Mouse (Mus musculus) embryonic facial prominence, embryonic 11.5 days (tissue): ENCODE measurements around the gene C1qtnf5. TPM values are rescaled to one million over a fixed set of nuclear protein-coding genes. Genes with fewer than 3 reads are reported as not detected.

Experiments
- ATAC-seq: fragments of 200-750 bp; cut with Nextera tagmentation; replicated peaks from 2 replicates; pipeline ENCODE4 v1.8.0; 2017; ENCODE audit warnings: low read depth; ENCODE audit not compliant: insufficient number of reproducible peaks, low FRiP score, low TSS enrichment
- DNase-seq: peaks from one replicate; pipeline ENCODE4 v3.0.0-alpha.2; 2015; ENCODE audit warnings: low spot score
- H3K27ac ChIP-seq: fragments of 300-500 bp; sonication (generic); replicated peaks from 2 replicates; pipeline ENCODE4 v1.5.1; 2014; ENCODE audit warnings: mild to moderate bottlenecking, low read depth, low read length, control low read depth
- H3K27me3 ChIP-seq: fragments of 300-500 bp; sonication (generic); 2 replicates; pipeline ENCODE4 v1.6.1; 2014; ENCODE audit warnings: mild to moderate bottlenecking, low read length, moderate library complexity, mixed read lengths; ENCODE audit not compliant: control insufficient read depth, insufficient read depth
- H3K36me3 ChIP-seq: fragments of 300-500 bp; sonication (generic); replicated peaks from 2 replicates; pipeline ENCODE4 v1.6.1; 2014; ENCODE audit warnings: low read depth, mild to moderate bottlenecking, low read length, moderate library complexity, mixed read lengths; ENCODE audit not compliant: control insufficient read depth, insufficient read depth
- H3K4me1 ChIP-seq: fragments of 300-500 bp; sonication (generic); 2 replicates; pipeline ENCODE4 v1.6.1; 2014; ENCODE audit warnings: low read length, mixed read lengths; ENCODE audit not compliant: control insufficient read depth, insufficient read depth
- H3K4me2 ChIP-seq: fragments of 300-500 bp; sonication (generic); 2 replicates; pipeline ENCODE4 v1.6.1; 2014; ENCODE audit warnings: low read depth, mild to moderate bottlenecking, control low read depth, low read length, moderate library complexity
- H3K4me3 ChIP-seq: fragments of 300-500 bp; sonication (generic); 2 replicates; pipeline ENCODE4 v1.5.1; 2014; ENCODE audit warnings: low read depth, low read length, control low read depth
- H3K9ac ChIP-seq: fragments of 300-500 bp; sonication (generic); replicated peaks from 2 replicates; pipeline ENCODE4 v1.6.1; 2014; ENCODE audit warnings: mild to moderate bottlenecking, control low read depth, low read length
- H3K9me3 ChIP-seq: fragments of 300-500 bp; sonication (generic); replicated peaks from 2 replicates; pipeline ENCODE4 v1.6.1; 2016; ENCODE audit warnings: mild to moderate bottlenecking, low read length, inconsistent platforms, mixed read lengths; ENCODE audit not compliant: control insufficient read depth
- whole genome bisulfite sequencing: fragments of 180-500 bp; shearing (Covaris S2); extraction: QIAGEN DNeasy Blood & Tissue Kit; methylation state at CpG from one replicate; pipeline ENCODE4 v1.1.7; 2014; 5-methylcytosine and 5-hydroxymethylcytosine counted together
- polyA plus RNA-seq: library from polyadenylated mRNA; unstranded; fragments of >200 nt; fragmentation: Nextera tagmentation; extraction: Ambion mirVana; gene quantifications from 2 replicates; pipeline ENCODE4 v1.2.1, GENCODE M21; 2014

C1qtnf5 gene
- polyA plus RNA-seq, 1 experiment from 2014 or later, result 0.53 TPM

DNA sequence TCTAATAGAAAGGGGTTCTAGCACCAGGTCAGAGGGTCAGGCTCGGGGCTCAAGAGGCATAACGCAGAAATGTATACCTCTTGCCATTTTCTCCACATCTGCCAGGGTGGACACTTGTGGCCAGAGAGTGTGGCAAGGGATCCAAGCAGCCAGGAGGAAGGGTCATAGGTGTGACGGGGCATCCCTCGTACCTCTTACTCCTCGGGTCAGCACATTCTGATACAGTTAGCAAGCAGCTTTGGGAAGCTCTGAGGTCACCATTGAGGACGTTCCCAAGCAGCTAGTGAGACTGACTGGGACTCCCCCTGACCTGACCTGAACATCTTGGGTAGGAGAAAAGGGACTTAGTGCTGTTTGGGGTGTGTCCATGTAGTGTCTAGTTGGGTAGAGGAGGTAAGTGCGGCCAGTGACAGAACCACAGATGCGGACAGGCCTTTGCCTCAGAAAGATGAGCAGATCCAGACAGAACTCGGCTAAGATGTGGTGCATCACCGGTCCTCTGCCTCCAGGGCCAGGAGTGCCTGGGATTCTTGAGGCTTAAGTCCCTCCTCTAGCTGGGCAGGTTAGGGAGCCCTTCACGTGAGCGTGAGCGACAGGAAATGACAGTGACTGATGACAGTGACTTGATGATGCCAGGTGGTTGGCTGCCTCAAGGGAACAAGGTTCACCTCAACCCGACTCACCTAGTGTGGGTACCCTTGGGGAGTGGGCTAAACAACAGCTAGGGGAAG is 36.8 kb upstream of the C1qtnf5 start:
- Histone ChIP-seq H3K27ac (no peak overlapping the region), H3K27me3 (no peaks in the 10 kb centered on the region), H3K9ac (no peak overlapping the region), H3K36me3 (no peaks in the 10 kb centered on the region), H3K4me2 (no peak overlapping the region), H3K4me3 (no peak overlapping the region), H3K4me1 (peaks cover 11% of the 10 kb centered on the region; the same call in 1 of the 2 replicates), H3K9me3 (no peaks in the 10 kb centered on the region)
- no peak for DNase-seq
- 58% methylated on average over 14 of the region's 14 CpGs for WGBS
- ATAC-seq, result no peak

DNA sequence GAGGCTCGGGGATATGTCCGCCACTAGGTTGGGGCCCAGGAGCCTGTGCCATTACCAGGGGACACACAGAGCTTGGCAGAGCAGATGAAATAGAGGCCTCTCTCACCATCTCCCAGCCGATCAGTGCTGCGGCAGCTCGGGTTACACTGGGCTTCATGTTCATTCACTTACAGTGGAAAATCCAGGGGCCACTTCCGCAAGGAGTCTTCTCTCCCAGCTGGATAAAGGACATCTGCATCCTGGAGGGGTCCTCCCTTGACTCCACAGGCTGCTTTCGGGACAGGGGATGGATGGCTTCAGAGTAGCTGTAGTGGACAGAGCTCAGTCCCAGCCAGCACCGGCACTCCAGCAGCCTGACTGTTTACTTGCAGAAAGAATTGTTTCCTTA is 36.2 kb upstream of the C1qtnf5 start:
- no peaks in the 10 kb centered on the region for H3K36me3 ChIP-seq
- H3K9ac ChIP-seq, result no peak overlapping the region
- H3K27ac ChIP-seq, result no peak overlapping the region
- 35% methylated on average over 8 of the region's 8 CpGs for WGBS
- H3K27me3 ChIP-seq, result no peaks in the 10 kb centered on the region
- no peak overlapping the region for H3K4me2 ChIP-seq
- H3K4me1 ChIP-seq, result peaks cover 11% of the 10 kb centered on the region; the same call in 1 of the 2 replicates
- ATAC-seq (no peak), DNase-seq (peak; percentile 43)
- H3K9me3 ChIP-seq, result no peaks in the 10 kb centered on the region
- H3K4me3 ChIP-seq, result no peak overlapping the region

DNA sequence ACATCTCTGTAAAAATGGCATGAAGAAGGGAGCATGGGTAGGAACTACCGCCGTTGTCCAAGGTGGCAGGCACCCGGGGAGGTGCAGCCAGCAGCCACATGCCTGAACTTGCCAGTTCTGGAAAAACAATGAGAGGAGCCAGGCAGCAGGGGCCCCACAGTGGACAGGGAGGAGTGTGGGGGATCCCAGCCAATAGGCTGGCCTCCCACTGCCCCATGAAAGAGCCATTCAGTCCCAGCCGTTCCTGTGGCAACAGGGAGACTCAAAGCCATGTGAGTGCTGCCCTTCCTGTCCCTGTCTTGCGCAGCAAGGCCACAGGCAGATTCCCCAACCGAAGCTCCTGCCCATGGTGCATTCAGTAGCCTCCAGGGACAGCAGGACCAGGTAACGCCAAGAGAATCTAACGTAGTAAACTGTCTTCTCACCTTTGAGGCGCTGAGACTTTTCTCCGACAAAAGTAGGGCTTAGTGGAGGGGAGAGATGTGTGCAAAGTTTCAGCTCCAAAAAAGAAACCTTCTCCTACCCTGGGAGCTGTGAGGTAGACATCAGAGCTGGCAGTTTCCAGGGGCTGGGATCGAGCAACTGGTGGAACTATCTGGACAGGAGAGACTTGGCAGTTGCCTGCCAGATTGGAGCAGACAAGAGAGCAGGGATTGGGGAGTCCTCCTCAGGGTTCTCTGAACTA is 35.0 kb upstream of the C1qtnf5 start:
- Histone ChIP-seq H3K27me3 (no peaks in the 10 kb centered on the region), H3K4me2 (peak overlapping the region; percentile 10; the same call in 1 of the 2 replicates), H3K4me3 (no peak overlapping the region), H3K9ac (no peak overlapping the region), H3K27ac (no peak overlapping the region), H3K9me3 (no peaks in the 10 kb centered on the region), H3K36me3 (no peaks in the 10 kb centered on the region), H3K4me1 (peaks cover 11% of the 10 kb centered on the region; the same call in 1 of the 2 replicates)
- ATAC-seq (peak; percentile 71), DNase-seq (peak; percentile 67)
- 20% methylated on average over 11 of the region's 11 CpGs for WGBS

DNA sequence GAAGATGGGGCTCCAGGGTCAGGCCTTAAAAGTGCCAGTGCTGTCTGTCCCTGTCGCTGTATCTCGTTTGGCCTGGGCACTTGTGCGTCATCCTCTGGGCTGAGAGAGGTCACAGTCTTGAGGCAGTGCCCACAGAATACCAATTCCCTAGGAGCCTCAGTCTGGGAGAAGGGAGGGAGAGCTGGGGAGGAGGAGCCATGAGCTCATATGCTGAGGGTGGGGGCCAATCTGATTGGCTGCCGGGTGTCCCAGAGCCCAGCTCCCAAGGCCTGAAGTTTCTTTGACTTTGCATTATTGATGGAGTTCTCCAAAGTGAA is 34.5 kb upstream of the C1qtnf5 start:
- DNase-seq (peak; percentile 43), ATAC-seq (no peak)
- 28% methylated on average over 4 of the region's 4 CpGs for WGBS
- H3K36me3 ChIP-seq, result no peaks in the 10 kb centered on the region
- no peaks in the 10 kb centered on the region for H3K9me3 ChIP-seq
- H3K4me3 ChIP-seq, result no peak overlapping the region
- H3K4me1 ChIP-seq, result peaks cover 11% of the 10 kb centered on the region; the same call in 1 of the 2 replicates
- H3K9ac ChIP-seq, result no peak overlapping the region
- no peak overlapping the region for H3K27ac ChIP-seq
- H3K27me3 ChIP-seq, result no peaks in the 10 kb centered on the region
- H3K4me2 ChIP-seq, result no peak overlapping the region

DNA sequence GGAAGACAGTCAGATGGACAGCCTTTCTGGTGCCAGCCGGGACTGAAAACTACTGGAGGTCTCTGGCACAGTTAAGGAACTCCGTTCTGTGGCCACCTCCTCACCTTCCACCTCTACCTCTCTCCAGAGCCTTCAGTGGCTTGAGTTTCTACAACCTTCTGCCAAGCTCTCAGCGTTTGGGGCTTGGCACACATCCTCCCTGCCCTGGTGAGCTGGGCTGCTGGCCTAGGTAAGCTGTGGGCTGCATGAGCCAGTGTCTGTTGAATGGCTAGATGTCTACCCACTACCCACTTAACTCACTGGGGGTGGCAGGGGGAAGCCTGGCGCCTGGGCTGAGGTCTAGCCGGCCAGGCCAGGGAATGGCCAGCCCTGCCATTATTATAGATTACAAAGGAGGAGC is 33.9 kb upstream of the C1qtnf5 start:
- peaks cover 11% of the 10 kb centered on the region; the same call in 1 of the 2 replicates for H3K4me1 ChIP-seq
- H3K9ac ChIP-seq, result no peak overlapping the region; the same call in 1 of the 2 replicates
- H3K27ac ChIP-seq, result no peak overlapping the region
- DNase-seq (no peak), ATAC-seq (no peak)
- 64% methylated on average over 5 of the region's 5 CpGs for WGBS
- no peak overlapping the region for H3K4me2 ChIP-seq
- no peaks in the 10 kb centered on the region for H3K9me3 ChIP-seq
- no peaks in the 10 kb centered on the region for H3K27me3 ChIP-seq
- H3K36me3 ChIP-seq, result no peaks in the 10 kb centered on the region
- H3K4me3 ChIP-seq, result no peak overlapping the region

DNA sequence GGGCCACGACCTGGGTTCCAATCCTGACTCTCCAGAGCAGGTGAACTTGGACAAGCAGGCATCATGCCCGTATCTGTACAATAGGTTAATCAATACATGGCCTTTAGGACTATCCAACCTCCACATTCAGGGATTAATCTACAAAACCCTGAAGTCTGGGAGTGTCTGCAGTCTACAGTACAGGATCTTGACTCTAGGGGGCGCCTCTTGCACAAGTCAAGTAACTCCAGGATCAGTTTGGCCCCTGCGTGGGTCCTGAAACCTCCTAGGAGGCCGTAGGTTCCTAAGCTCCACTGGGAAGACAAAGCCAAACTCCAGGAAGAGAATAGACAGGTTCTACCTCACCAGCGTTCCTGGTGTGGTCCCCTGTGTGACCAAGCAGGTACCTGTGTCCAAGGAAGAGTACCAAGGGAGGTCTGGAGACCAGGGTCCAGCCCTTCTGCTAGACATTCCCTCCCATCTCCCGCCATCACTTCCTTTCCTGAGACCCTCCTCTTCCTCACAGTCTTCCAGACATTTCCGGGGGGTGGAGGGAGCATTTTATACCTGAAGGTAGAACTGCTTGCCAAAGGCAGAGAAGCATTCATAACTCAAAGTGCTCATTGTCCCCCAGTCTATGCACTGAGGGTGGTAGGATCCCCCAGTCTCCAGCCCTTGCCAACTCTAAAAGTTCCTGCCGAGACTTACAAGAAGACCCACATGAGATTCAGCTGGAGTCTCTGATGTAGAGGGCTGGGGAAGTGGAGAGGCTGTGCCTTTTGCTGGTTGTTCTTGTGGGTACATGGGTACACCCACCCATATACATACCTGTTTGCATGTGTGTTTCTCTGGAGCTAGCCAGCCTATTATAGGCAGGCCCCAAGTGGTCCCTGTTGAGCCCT is 32.4 kb upstream of the C1qtnf5 start:
- no peak overlapping the region for H3K4me3 ChIP-seq
- H3K4me1 ChIP-seq, result peaks cover 11% of the 10 kb centered on the region; the same call in 1 of the 2 replicates
- 58% methylated on average over 9 of the region's 9 CpGs for WGBS
- DNase-seq, result peak; percentile 48
- H3K9me3 ChIP-seq, result no peaks in the 10 kb centered on the region
- H3K27ac ChIP-seq, result no peak overlapping the region
- no peak overlapping the region for H3K9ac ChIP-seq
- ATAC-seq, result no peak
- H3K27me3 ChIP-seq, result no peaks in the 10 kb centered on the region
- no peak overlapping the region; the same call in 1 of the 2 replicates for H3K4me2 ChIP-seq
- no peaks in the 10 kb centered on the region for H3K36me3 ChIP-seq

DNA sequence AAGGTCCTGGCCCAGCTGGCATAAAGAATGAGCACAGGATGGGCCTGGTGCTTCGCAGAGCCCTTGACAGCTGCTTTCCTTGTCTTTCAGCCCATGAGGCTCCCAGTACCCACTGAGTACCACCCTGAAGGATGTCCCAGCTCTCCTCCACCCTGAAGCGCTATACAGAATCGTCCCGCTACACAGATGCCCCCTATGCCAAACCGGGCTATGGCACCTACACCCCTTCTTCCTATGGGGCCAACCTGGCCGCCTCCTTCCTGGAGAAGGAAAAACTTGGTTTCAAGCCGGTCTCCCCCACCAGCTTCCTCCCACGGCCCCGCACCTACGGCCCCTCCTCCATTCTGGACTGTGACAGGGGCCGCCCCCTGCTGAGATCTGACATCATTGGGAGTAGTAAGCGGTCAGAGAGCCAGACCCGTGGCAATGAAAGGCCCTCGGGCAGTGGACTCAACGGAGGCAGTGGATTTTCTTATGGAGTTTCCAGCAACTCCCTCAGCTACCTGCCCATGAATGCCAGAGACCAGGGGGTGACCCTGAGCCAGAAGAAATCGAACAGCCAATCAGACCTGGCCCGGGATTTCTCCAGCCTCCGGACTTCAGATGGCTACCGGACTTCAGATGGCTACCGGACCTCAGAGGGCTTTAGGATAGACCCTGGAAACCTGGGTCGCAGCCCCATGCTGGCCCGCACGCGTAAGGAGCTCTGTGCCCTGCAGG is 31.6 kb upstream of the C1qtnf5 start:
- no peak overlapping the region for H3K4me3 ChIP-seq
- H3K27me3 ChIP-seq, result no peaks in the 10 kb centered on the region
- WGBS, result 70% methylated on average over 24 of the region's 24 CpGs
- DNase-seq (no peak), ATAC-seq (no peak)
- H3K36me3 ChIP-seq, result no peaks in the 10 kb centered on the region
- H3K27ac ChIP-seq, result no peak overlapping the region
- H3K9me3 ChIP-seq, result no peaks in the 10 kb centered on the region
- no peak overlapping the region for H3K9ac ChIP-seq
- H3K4me2 ChIP-seq, result no peak overlapping the region
- H3K4me1 ChIP-seq, result peaks cover 10% of the 10 kb centered on the region; the same call in 1 of the 2 replicates
